Mouse (Mus musculus) CD8-positive naive resting alpha-beta T cell, adult 2 months (primary cell): Measurements from ENCODE around the gene Ppl.

Experiments
- DNase-seq, 2 experiments: peaks; one replicate each; pipeline ENCODE4 v3.0.0; 2022; ENCODE audit warnings: low read depth in 2 of 2, low spot score in 2 of 2

Ppl gene

DNA sequence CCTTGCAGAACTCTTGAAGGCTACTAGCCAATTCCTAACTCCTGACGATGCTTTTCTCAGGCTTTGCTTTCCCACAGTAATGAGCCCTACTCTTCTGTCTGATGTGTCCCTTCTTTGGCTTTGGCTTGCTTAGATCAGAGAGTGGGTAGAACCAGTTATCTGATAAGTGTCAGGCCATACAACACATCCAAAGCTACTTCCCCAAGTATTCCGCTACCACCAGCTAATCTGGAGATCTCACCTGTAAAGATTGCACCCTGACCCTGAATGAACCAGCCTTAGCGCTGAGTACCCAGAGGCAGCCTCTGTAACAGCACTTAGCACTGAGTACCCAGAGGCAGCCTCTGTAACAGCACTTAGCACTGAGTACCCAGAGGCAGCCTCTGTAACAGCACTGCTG is 86.9 kb downstream of the Ppl start:
- no peak for DNase-seq

DNA sequence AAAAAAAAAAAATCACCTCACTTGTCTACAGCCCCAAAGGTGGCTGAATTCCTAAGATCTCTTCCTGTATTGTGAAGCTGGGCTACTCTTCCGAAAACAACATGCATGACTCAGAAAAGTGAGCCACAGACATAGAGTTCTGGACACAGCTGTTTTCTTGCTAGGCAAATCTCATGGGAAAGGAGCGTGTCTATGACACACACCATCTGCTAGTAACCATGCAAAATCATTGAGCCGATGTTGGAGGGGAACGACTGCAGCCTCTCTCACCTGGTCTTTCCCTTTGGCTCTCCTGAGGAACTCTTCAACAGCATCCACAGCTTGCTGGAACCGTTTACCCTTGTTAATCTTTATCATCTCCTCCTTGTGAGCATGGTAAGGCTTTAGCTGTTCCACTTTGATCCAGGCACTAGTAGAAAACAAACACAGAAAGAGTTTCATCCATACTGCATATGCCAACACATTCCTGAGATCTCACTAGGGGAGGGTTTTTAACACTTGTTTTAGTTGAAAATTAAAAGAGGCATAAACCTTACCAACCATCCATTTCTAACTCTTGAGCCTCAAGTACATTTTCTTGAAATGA is 95.5 kb downstream of the Ppl start:
- no peak for DNase-seq
